Mouse (Mus musculus): ENCODE data around the gene Wdr62. TPM values are rescaled to one million over a fixed set of nuclear protein-coding genes. Genes with fewer than 3 reads are reported as not detected.

Gene Wdr62
- polyA plus RNA-seq, 2 experiments, result 7.5 to 14.0 TPM

DNA sequence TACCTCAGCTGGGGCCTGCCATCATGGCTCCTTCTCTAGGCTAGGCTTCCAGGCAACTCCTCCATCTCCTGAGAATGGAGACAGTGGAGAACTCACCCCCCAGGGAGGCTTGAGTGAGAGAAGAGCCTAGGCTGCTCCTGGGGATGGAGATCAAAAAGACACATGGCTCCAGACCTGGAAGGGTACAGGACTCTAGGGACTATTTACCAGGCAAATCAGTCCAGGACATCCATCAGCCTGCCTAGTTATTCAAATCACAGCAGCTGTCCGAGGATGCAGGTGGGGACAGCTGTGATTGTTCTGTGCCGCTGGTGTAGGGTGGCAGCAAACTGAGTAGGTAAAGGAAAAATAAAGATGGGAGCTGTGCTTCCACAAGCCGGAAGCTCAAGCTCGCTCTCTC is 44.6 kb downstream of the Wdr62 start, which contains the start of gene Ovol3:
TSS of gene Ovol3 (minus strand) at position 101 of the 400 bp plus-strand sequence.
- 76% methylated on average over 4 of the region's 4 CpGs for WGBS (ENCODE audit: insufficient replicate concordance)
- H3K27ac ChIP-seq, result no peak within 1 kb of the TSS

DNA sequence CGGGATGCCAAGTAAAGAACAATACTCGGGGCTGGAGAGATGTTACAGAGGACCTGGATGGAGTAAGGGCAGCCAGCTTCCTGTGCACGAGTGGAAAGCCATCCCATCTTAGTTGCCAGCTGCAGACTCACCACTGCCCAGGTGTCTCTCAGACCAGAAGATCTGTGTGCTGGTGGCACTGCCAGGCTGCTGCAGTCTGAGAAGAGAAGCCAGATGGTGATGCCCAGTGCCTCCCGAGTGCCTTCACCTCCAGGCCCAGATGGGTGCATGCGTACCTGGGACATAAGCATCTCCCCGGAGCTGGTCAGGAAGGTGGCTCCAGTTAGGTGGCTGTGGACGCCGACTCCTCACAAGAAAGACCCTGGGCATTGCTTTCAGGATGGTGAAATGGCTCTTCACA is 45.1 kb downstream of the Wdr62 start:
- Histone ChIP-seq H3K4me2 (ENCODE audit: low read depth) (no peak overlapping the region), H3K9ac (replicated peaks) (no peak overlapping the region), H3K27ac (no peak overlapping the region), H3K4me3 (ENCODE audit: insufficient read depth in 1 of 2, low read depth in 2 of 2, low read length in 2 of 2) (no peak overlapping the region), H3K27me3 (ENCODE audit: control insufficient read depth, insufficient read depth, low read length) (no peaks in the 10 kb centered on the region), H3K36me3 (replicated peaks; ENCODE audit: control insufficient read depth, insufficient read depth, low read depth) (peaks cover 1% of the 10 kb centered on the region; the same call in 1 of the 2 replicates), H3K4me1 (replicated peaks; ENCODE audit: control insufficient read depth in 2 of 2, insufficient read depth in 2 of 2, low read length in 1 of 2) (peaks cover 2 to 9% of the 10 kb centered on the region in 2 experiments; a peak in 1 of 4 replicates), H3K9me3 (ENCODE audit: control insufficient read depth, low read length) (no peaks in the 10 kb centered on the region)
- WGBS (ENCODE audit: insufficient replicate concordance), result 74% methylated on average over 8 of the region's 8 CpGs
- ATAC-seq (ENCODE audit: insufficient read depth) (no peak), DNase-seq (ENCODE audit: low read depth in 3 of 3, low spot score in 3 of 3) (no peak)
- TF ChIP-seq EP300 (IDR thresholded peaks at IDR 0.05; ENCODE audit: low read depth) (no peak), CTCF (IDR thresholded peaks at IDR 0.05; ENCODE audit: low read depth) (no peak)

More for the DNA sequence above, 44.6 kb downstream of the Wdr62 start, which contains the start of gene Ovol3:
- TF ChIP-seq EP300 (IDR thresholded peaks at IDR 0.05; ENCODE audit: low read depth) (no peak), CTCF (IDR thresholded peaks at IDR 0.05; ENCODE audit: low read depth) (no peak)
- Histone ChIP-seq H3K9ac (replicated peaks) (no peak within 1 kb of the TSS), H3K4me3 (ENCODE audit: insufficient read depth in 1 of 2, low read depth in 2 of 2, low read length in 2 of 2) (no peak within 1 kb of the TSS), H3K36me3 (replicated peaks; ENCODE audit: control insufficient read depth, insufficient read depth, low read depth) (peaks cover 3% of the 10 kb centered on the region; the same call in 1 of the 2 replicates), H3K4me2 (ENCODE audit: low read depth) (no peak within 1 kb of the TSS), H3K9me3 (ENCODE audit: control insufficient read depth, low read length) (no peaks in the 10 kb centered on the region), H3K27me3 (ENCODE audit: control insufficient read depth, insufficient read depth, low read length) (no peaks in the 10 kb centered on the region), H3K4me1 (replicated peaks; ENCODE audit: control insufficient read depth in 2 of 2, insufficient read depth in 2 of 2, low read length in 1 of 2) (peaks cover 2 to 9% of the 10 kb centered on the region in 2 experiments; a peak in 1 of 4 replicates)
- no peak for ATAC-seq (ENCODE audit: insufficient read depth)
- DNase-seq (ENCODE audit: low read depth in 3 of 3, low spot score in 3 of 3), result no peak

GRCm38 (mm10) chr7:30234276-30234858 is 45.9 kb downstream of the Wdr62 start:
- DNase-seq (ENCODE audit: low read depth in 3 of 3, low spot score in 3 of 3) (no peak), ATAC-seq (ENCODE audit: insufficient read depth) (no peak)
- H3K27ac ChIP-seq, result no peak overlapping the region
- H3K9me3 ChIP-seq (ENCODE audit: control insufficient read depth, low read length), result no peaks in the 10 kb centered on the region
- no peak overlapping the region for H3K4me2 ChIP-seq (ENCODE audit: low read depth)
- no peak overlapping the region for H3K4me3 ChIP-seq (ENCODE audit: insufficient read depth in 1 of 2, low read depth in 2 of 2, low read length in 2 of 2)
- no peaks in the 10 kb centered on the region for H3K27me3 ChIP-seq (ENCODE audit: control insufficient read depth, insufficient read depth, low read length)
- WGBS (ENCODE audit: insufficient replicate concordance), result 83% methylated on average over 15 of the region's 15 CpGs
- no peak overlapping the region for H3K9ac ChIP-seq (replicated peaks)
- peaks cover 2 to 9% of the 10 kb centered on the region in 2 experiments; a peak in 1 of 4 replicates for H3K4me1 ChIP-seq (replicated peaks; ENCODE audit: control insufficient read depth in 2 of 2, insufficient read depth in 2 of 2, low read length in 1 of 2)
- TF ChIP-seq EP300 (IDR thresholded peaks at IDR 0.05; ENCODE audit: low read depth) (no peak), CTCF (IDR thresholded peaks at IDR 0.05; ENCODE audit: low read depth) (no peak)
- H3K36me3 ChIP-seq (replicated peaks; ENCODE audit: control insufficient read depth, insufficient read depth, low read depth), result no peaks in the 10 kb centered on the region

DNA sequence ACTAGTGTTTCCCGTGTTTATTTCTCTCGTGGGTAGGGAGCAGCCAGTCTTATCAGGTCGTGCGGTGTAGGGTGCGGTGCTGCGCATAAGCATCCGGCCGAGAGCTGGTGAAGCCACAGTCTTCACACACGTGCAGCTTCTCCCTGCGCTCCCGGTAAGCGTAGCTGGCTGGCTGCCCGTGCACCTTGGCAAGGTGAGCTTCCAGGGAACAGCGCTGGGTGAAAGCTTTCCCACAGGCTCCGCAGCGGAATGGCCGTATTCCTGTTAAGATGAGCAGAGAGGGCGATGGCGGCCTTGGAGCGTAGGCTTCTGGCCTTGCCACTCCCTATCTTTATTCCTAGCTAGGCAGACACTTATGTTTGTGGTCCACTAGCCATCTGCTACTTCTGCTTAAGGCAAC is 46.8 kb downstream of the Wdr62 start:
- Histone ChIP-seq H3K27ac (no peak overlapping the region), H3K36me3 (replicated peaks; ENCODE audit: control insufficient read depth, insufficient read depth, low read depth) (no peaks in the 10 kb centered on the region), H3K9ac (replicated peaks) (no peak overlapping the region), H3K9me3 (ENCODE audit: control insufficient read depth, low read length) (no peaks in the 10 kb centered on the region), H3K4me1 (replicated peaks; ENCODE audit: control insufficient read depth in 2 of 2, insufficient read depth in 2 of 2, low read length in 1 of 2) (peaks cover 2 to 9% of the 10 kb centered on the region in 2 experiments; a peak in 1 of 4 replicates), H3K27me3 (ENCODE audit: control insufficient read depth, insufficient read depth, low read length) (no peaks in the 10 kb centered on the region), H3K4me2 (ENCODE audit: low read depth) (peak overlapping the region; percentile 94; the same call in 1 of the 2 replicates), H3K4me3 (ENCODE audit: insufficient read depth in 1 of 2, low read depth in 2 of 2, low read length in 2 of 2) (no peak overlapping the region)
- no peak for TF ChIP-seq EP300 (IDR thresholded peaks at IDR 0.05; ENCODE audit: low read depth)
- TF ChIP-seq CTCF (IDR thresholded peaks at IDR 0.05; ENCODE audit: low read depth), result no peak
- WGBS (ENCODE audit: insufficient replicate concordance), result 76% methylated on average over 20 of the region's 20 CpGs
- ATAC-seq (ENCODE audit: insufficient read depth) (no peak), DNase-seq (ENCODE audit: low read depth in 3 of 3, low spot score in 3 of 3) (no peak)

- DNase-seq (ENCODE audit: low read depth in 3 of 3, low spot score in 3 of 3) (peak; percentile 52 to 60 (median 56)), ATAC-seq (ENCODE audit: insufficient read depth) (peak; percentile 15)
- 7% methylated on average over 24 of the region's 24 CpGs for WGBS (ENCODE audit: insufficient replicate concordance)
Measured at GRCm38 (mm10) chr7:30232631-30233148, 47.5 kb downstream of the Wdr62 start.

More at GRCm38 (mm10) chr7:30232631-30233148, 47.5 kb downstream of the Wdr62 start:
- H3K9me3 ChIP-seq (ENCODE audit: control insufficient read depth, low read length), result no peaks in the 10 kb centered on the region
- H3K36me3 ChIP-seq (replicated peaks; ENCODE audit: control insufficient read depth, insufficient read depth, low read depth), result no peaks in the 10 kb centered on the region
- H3K27me3 ChIP-seq (ENCODE audit: control insufficient read depth, insufficient read depth, low read length), result no peaks in the 10 kb centered on the region
- peaks cover 2 to 9% of the 10 kb centered on the region in 2 experiments; a peak in 1 of 4 replicates for H3K4me1 ChIP-seq (replicated peaks; ENCODE audit: control insufficient read depth in 2 of 2, insufficient read depth in 2 of 2, low read length in 1 of 2)
- TF ChIP-seq CTCF (IDR thresholded peaks at IDR 0.05; ENCODE audit: low read depth), result peak; percentile 84
- TF ChIP-seq EP300 (IDR thresholded peaks at IDR 0.05; ENCODE audit: low read depth), result no peak
- H3K9ac ChIP-seq (replicated peaks), result peak overlapping the region; percentile 89
- peak overlapping the region; percentile 87 to 95 for H3K4me3 ChIP-seq (ENCODE audit: insufficient read depth in 1 of 2, low read depth in 2 of 2, low read length in 2 of 2)
- peak overlapping the region; percentile 94 for H3K4me2 ChIP-seq (ENCODE audit: low read depth)
- peak overlapping the region; percentile 76 for H3K27ac ChIP-seq
